Mouse (Mus musculus): ENCODE measurements at regions not wholly inside any gene's neighbourhood (a gene's known extent, or its start where the extent isn't known, plus 50 kb on each side); places are given as distances from the start of the nearest gene placed in this dataset.

- no peak for DNase-seq
Observed at GRCm38 (mm10) chr16:51910046-51910445, 121.0 kb upstream of the Cblb start.

- DNase-seq = no peak
Observed at GRCm38 (mm10) chr16:51911109-51911765, 119.8 kb upstream of the Cblb start.

- no peak for DNase-seq
Observed at GRCm38 (mm10) chr16:51915034-51915928, 115.7 kb upstream of the Cblb start.

GRCm38 (mm10) chr16:51915929-51916308 lies 115.1 kb upstream of the Cblb start:
- no peak for DNase-seq

- no peak for DNase-seq
Observed at GRCm38 (mm10) chr16:51916337-51916736, 114.7 kb upstream of the Cblb start.

- no peak for DNase-seq
Observed at GRCm38 (mm10) chr16:51916820-51917219, 114.2 kb upstream of the Cblb start.

GRCm38 (mm10) chr16:51917540-51917939 lies 113.5 kb upstream of the Cblb start:
- DNase-seq = no peak

GRCm38 (mm10) chr16:51921025-51921424 lies 110.0 kb upstream of the Cblb start:
- no peak for DNase-seq

- no peak for DNase-seq
Observed at GRCm38 (mm10) chr16:51922589-51922988, 108.4 kb upstream of the Cblb start.

- DNase-seq = no peak
Observed at GRCm38 (mm10) chr16:51925639-51926038, 105.4 kb upstream of the Cblb start.

GRCm38 (mm10) chr16:51933122-51933521 lies 97.9 kb upstream of the Cblb start:
- no peak for DNase-seq

- no peak for DNase-seq
Observed at GRCm38 (mm10) chr16:51933965-51934364, 97.1 kb upstream of the Cblb start.

- no peak for DNase-seq
Observed at GRCm38 (mm10) chr16:51937298-51937697, 93.7 kb upstream of the Cblb start.

- no peak for DNase-seq
Observed at GRCm38 (mm10) chr16:51939061-51939460, 92.0 kb upstream of the Cblb start.

GRCm38 (mm10) chr16:51940574-51940973 lies 90.5 kb upstream of the Cblb start:
- DNase-seq = no peak

GRCm38 (mm10) chr16:51942431-51943130 lies 88.4 kb upstream of the Cblb start:
- DNase-seq = no peak

- no peak for DNase-seq
Observed at GRCm38 (mm10) chr16:51967051-51967845, 63.8 kb upstream of the Cblb start.

All from adrenal gland, postnatal 25 days (tissue).